Mouse (Mus musculus) heart, embryonic 16.5 days (tissue): Measurements from ENCODE around the gene Ift122. TPM values are rescaled to one million over a fixed set of nuclear protein-coding genes. Genes with fewer than 3 reads are reported as not detected.

Experiments used
- ATAC-seq: fragments of 200-750 bp; cut with Nextera tagmentation; replicated peaks from 2 replicates; pipeline ENCODE4 v1.8.0; 2017; ENCODE audit warnings: moderate number of reproducible peaks; ENCODE audit not compliant: insufficient read depth, low FRiP score; ENCODE audit errors: extremely low read depth
- H3K27ac ChIP-seq: fragments of 300-500 bp; sonication (generic); 2 replicates; pipeline ENCODE4 v1.5.1; 2014; ENCODE audit warnings: mild to moderate bottlenecking, low read length, control low read depth, moderate library complexity
- H3K27me3 ChIP-seq: fragments of 300-500 bp; sonication (generic); 2 replicates; pipeline ENCODE4 v1.6.1; 2014; ENCODE audit warnings: low read length, mixed read lengths; ENCODE audit not compliant: control insufficient read depth, insufficient read depth
- H3K36me3 ChIP-seq: fragments of 300-500 bp; sonication (generic); 2 replicates; pipeline ENCODE4 v1.6.1; 2014; ENCODE audit not compliant: control insufficient read depth, insufficient read depth
- H3K4me1 ChIP-seq: fragments of 300-500 bp; sonication (generic); 2 replicates; pipeline ENCODE4 v1.6.1; 2014; ENCODE audit warnings: low read length, mixed read lengths; ENCODE audit not compliant: control insufficient read depth, insufficient read depth
- H3K4me2 ChIP-seq: fragments of 300-500 bp; sonication (generic); 2 replicates; pipeline ENCODE4 v1.6.1; 2014; ENCODE audit warnings: low read depth, mild to moderate bottlenecking, control low read depth, low read length
- H3K4me3 ChIP-seq: fragments of 300-500 bp; sonication (generic); 2 replicates; pipeline ENCODE4 v1.5.1; 2014; ENCODE audit warnings: mild to moderate bottlenecking, control low read depth, low read length
- H3K9ac ChIP-seq: fragments of 300-500 bp; sonication (generic); 2 replicates; pipeline ENCODE4 v1.6.1; 2014; ENCODE audit warnings: low read length, control low read depth
- H3K9me3 ChIP-seq: fragments of 300-500 bp; sonication (generic); replicated peaks from 2 replicates; pipeline ENCODE4 v1.6.1; 2016; ENCODE audit warnings: low read length; ENCODE audit not compliant: control insufficient read depth
- WGBS: fragments of 180-500 bp; shearing (Covaris S2); extraction: QIAGEN DNeasy Blood & Tissue Kit; methylation state at CpG from one replicate; pipeline ENCODE4 v1.1.7; 2014; 5-methylcytosine and 5-hydroxymethylcytosine counted together
- polyA plus RNA-seq: library from polyadenylated mRNA; unstranded; fragments of >200 nt; fragmentation: Nextera tagmentation; extraction: Ambion mirVana; gene quantifications from 2 replicates; pipeline ENCODE4 v1.2.1, GENCODE M21; 2015

The Ift122 gene
- polyA plus RNA-seq, 1 experiment from 2014 or later: 21.4 TPM

- H3K27me3 ChIP-seq: no peaks in the 10 kb centered on the region
- H3K4me1 ChIP-seq: peaks cover 10% of the 10 kb centered on the region
- H3K4me2 ChIP-seq: no peak overlapping the region
- H3K4me3 ChIP-seq: no peak overlapping the region
- no peak for ATAC-seq
- no peaks in the 10 kb centered on the region; the same call in 1 of the 2 replicates for H3K36me3 ChIP-seq
- no peaks in the 10 kb centered on the region for H3K9me3 ChIP-seq
- 71% methylated on average over 1 of the region's 1 CpGs for WGBS
- H3K9ac ChIP-seq: no peak overlapping the region
- no peak overlapping the region for H3K27ac ChIP-seq
Observed at GRCm38 (mm10) chr6:115896346-115896745, 43.1 kb downstream of the Ift122 start.

- 46% methylated on average over 4 of the region's 4 CpGs for WGBS
Observed at GRCm38 (mm10) chr6:115897117-115897516, 43.8 kb downstream of the Ift122 start.

GRCm38 (mm10) chr6:115897926-115898520 lies 44.8 kb downstream of the Ift122 start:
- 69% methylated on average over 7 of the region's 7 CpGs for WGBS
- no peak for ATAC-seq
- H3K9me3 ChIP-seq: no peaks in the 10 kb centered on the region
- H3K4me2 ChIP-seq: no peak overlapping the region
- H3K36me3 ChIP-seq: peaks cover 3% of the 10 kb centered on the region; the same call in 1 of the 2 replicates
- H3K27me3 ChIP-seq: no peaks in the 10 kb centered on the region
- no peak overlapping the region for H3K4me3 ChIP-seq
- H3K9ac ChIP-seq: no peak overlapping the region
- peaks cover 11% of the 10 kb centered on the region for H3K4me1 ChIP-seq
- no peak overlapping the region for H3K27ac ChIP-seq

More at GRCm38 (mm10) chr6:115897117-115897516, 43.8 kb downstream of the Ift122 start:
- Histone ChIP-seq H3K27ac (peak overlapping the region; percentile 12; the same call in 1 of the 2 replicates), H3K4me1 (peaks cover 11% of the 10 kb centered on the region), H3K4me3 (no peak overlapping the region), H3K9me3 (no peaks in the 10 kb centered on the region), H3K36me3 (no peaks in the 10 kb centered on the region; the same call in 1 of the 2 replicates), H3K4me2 (no peak overlapping the region), H3K9ac (no peak overlapping the region), H3K27me3 (no peaks in the 10 kb centered on the region)
- no peak for ATAC-seq

- Histone ChIP-seq H3K27ac (peak overlapping the region; percentile 71), H3K27me3 (no peaks in the 10 kb centered on the region), H3K36me3 (peaks cover 6% of the 10 kb centered on the region), H3K9ac (no peak overlapping the region; the same call in 1 of the 2 replicates), H3K9me3 (no peaks in the 10 kb centered on the region), H3K4me3 (no peak overlapping the region), H3K4me1 (peaks cover 15% of the 10 kb centered on the region), H3K4me2 (no peak overlapping the region)
- peak; percentile 74 for ATAC-seq
- WGBS: 13% methylated on average over 3 of the region's 3 CpGs
Observed at GRCm38 (mm10) chr6:115901062-115901461, 47.8 kb downstream of the Ift122 start.

- H3K27me3 ChIP-seq: no peaks in the 10 kb centered on the region
- no peak overlapping the region for H3K4me2 ChIP-seq
- peaks cover 6% of the 10 kb centered on the region for H3K36me3 ChIP-seq
- no peak for ATAC-seq
- peaks cover 15% of the 10 kb centered on the region for H3K4me1 ChIP-seq
- peak overlapping the region; percentile 71 for H3K27ac ChIP-seq
- H3K9ac ChIP-seq: no peak overlapping the region; the same call in 1 of the 2 replicates
- H3K9me3 ChIP-seq: no peaks in the 10 kb centered on the region
- no peak overlapping the region for H3K4me3 ChIP-seq
- WGBS: 67% methylated on average over 8 of the region's 8 CpGs
Observed at GRCm38 (mm10) chr6:115901489-115901931, 48.2 kb downstream of the Ift122 start.

- no peaks in the 10 kb centered on the region for H3K9me3 ChIP-seq
- H3K9ac ChIP-seq: no peak overlapping the region
- peaks cover 10% of the 10 kb centered on the region for H3K4me1 ChIP-seq
- H3K27ac ChIP-seq: no peak overlapping the region
- no peaks in the 10 kb centered on the region for H3K27me3 ChIP-seq
- 85% methylated on average over 3 of the region's 3 CpGs for WGBS
- peaks cover 11% of the 10 kb centered on the region for H3K36me3 ChIP-seq
- no peak overlapping the region for H3K4me3 ChIP-seq
- ATAC-seq: no peak
- no peak overlapping the region for H3K4me2 ChIP-seq
Observed at GRCm38 (mm10) chr6:115902545-115902944, 49.3 kb downstream of the Ift122 start.

GRCm38 (mm10) chr6:115905568-115905967 lies 52.3 kb downstream of the Ift122 start:
- no peak overlapping the region for H3K9ac ChIP-seq
- 76% methylated on average over 6 of the region's 6 CpGs for WGBS
- H3K4me3 ChIP-seq: no peak overlapping the region
- H3K4me1 ChIP-seq: peaks cover 32% of the 10 kb centered on the region
- no peak overlapping the region for H3K4me2 ChIP-seq
- no peaks in the 10 kb centered on the region for H3K9me3 ChIP-seq
- peak overlapping the region; percentile 68 for H3K27ac ChIP-seq
- peaks cover 13% of the 10 kb centered on the region for H3K36me3 ChIP-seq
- no peaks in the 10 kb centered on the region for H3K27me3 ChIP-seq
- ATAC-seq: peak; percentile 17; the same call in 1 of the 2 replicates

- WGBS: 57% methylated on average over 1 of the region's 1 CpGs
- Histone ChIP-seq H3K9me3 (no peaks in the 10 kb centered on the region), H3K36me3 (peaks cover 13% of the 10 kb centered on the region), H3K9ac (no peak overlapping the region), H3K27me3 (no peaks in the 10 kb centered on the region), H3K4me1 (peaks cover 37% of the 10 kb centered on the region), H3K27ac (0 out of 2 replicates have a peak overlapping the region, but pooled peaks have one; percentile 16), H3K4me2 (no peak overlapping the region), H3K4me3 (no peak overlapping the region)
- ATAC-seq: no peak
Observed at GRCm38 (mm10) chr6:115906455-115906854, 53.2 kb downstream of the Ift122 start.

GRCm38 (mm10) chr6:115906871-115907270 lies 53.6 kb downstream of the Ift122 start:
- peaks cover 38% of the 10 kb centered on the region for H3K4me1 ChIP-seq
- H3K36me3 ChIP-seq: peaks cover 13% of the 10 kb centered on the region
- H3K9ac ChIP-seq: no peak overlapping the region
- no peak for ATAC-seq
- no peak overlapping the region for H3K4me3 ChIP-seq
- H3K27me3 ChIP-seq: no peaks in the 10 kb centered on the region
- 66% methylated on average over 2 of the region's 2 CpGs for WGBS
- H3K4me2 ChIP-seq: no peak overlapping the region
- 0 out of 2 replicates have a peak overlapping the region, but pooled peaks have one; percentile 16 for H3K27ac ChIP-seq
- H3K9me3 ChIP-seq: no peaks in the 10 kb centered on the region
